Mouse (Mus musculus): ENCODE data around the gene Faf1.

Faf1 gene

DNA sequence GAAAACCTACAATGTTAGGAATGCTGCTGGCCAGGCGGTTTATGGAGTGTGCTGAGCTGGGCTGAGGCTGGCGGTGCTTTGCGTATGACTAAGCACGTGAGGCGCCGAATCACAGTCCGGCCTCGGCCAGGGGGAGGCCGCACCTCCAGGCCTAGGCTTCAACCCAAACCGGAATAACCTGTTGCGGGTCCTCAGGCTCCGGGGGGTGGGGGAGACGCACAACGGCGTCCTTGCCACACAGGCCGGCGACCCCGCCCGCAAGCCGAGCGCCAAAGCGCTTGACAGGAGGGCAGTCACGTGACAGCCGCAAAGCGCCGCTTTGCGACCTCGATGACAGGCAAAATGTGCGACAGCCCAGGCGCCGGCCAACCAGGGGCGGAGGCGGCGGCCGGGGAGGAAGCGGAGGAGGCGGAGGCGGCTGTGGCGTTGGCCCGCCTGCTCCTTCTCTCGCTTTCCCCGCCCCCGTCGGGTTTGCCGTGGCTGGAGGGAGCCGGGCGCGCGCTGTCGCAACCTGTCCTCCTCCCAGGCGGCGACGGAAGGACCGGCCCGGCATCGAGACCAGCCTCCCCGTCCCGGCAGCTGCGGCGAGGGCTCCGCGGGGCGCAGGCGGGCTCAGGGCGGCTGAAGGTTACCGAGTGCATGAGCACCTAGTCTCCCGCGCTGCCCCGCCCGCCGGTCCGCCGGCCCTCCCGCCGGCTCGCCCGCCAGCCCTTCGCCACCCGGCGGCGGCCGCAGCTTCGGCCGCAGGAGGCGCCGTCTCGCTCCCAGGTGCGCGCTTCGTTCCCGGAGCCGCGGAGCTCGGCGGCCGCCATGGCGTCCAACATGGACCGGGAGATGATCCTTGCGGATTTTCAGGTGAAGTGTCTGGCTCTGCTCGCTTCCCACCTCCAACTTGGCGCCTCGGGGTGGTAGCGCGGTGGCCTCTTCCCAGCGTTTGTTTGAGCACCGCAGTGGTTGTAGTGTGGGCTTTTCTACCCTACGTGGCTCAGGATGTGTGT, at the start of gene Faf1:
Gene Faf1, plus strand, starts transcription at position 371 of the 998 bp plus-strand sequence.
- DNase-seq (ENCODE audit: low spot score) = peak; percentile 93

- DNase-seq (ENCODE audit: low spot score) = no peak
These were observed 46.2 kb upstream of the Faf1 start for GRCm38 (mm10) chr4:109630215-109630614.

DNA sequence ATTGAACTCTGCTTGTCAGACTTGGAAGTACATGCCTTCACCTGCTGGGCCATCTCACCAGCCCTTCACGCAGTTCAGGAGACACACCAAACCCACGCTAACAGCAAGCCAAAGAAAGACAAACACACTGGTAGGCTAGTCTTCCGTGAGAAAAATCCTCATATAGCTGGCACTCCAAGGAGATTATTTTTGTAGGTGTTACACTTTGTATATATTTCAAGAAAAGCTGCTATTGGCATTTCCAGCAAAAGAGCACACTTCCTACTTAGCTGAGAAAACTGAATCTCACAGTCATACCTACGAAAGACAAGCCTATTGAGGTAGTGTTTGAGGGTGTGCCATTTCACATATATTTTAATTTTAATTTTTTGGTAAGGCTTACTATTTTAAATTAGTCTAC, 45.4 kb upstream of the Faf1 start:
- no peak for DNase-seq (ENCODE audit: low spot score)

DNA sequence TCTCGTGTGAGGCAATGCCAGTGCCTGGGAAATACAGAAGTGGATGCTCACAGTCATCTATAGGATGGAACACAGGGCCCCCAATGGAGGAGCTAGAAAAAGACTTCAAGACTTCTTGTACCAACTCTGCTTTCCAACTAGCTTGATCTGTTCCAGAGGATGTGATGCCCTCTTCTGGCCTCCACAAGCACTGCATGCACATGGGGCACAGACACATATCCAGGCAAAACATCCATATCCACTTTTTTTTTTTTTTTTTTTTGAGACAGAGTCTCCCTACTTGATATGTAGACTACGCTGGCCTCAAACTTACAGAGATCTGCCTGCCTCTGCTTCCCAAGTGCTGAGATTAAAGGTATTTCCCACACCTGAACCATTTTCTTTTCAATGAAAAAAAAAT, 41.4 kb upstream of the Faf1 start:
- DNase-seq (ENCODE audit: low spot score) = no peak

- no peak for DNase-seq (ENCODE audit: low spot score)
These were observed 37.0 kb upstream of the Faf1 start for GRCm38 (mm10) chr4:109639356-109639755.

DNA sequence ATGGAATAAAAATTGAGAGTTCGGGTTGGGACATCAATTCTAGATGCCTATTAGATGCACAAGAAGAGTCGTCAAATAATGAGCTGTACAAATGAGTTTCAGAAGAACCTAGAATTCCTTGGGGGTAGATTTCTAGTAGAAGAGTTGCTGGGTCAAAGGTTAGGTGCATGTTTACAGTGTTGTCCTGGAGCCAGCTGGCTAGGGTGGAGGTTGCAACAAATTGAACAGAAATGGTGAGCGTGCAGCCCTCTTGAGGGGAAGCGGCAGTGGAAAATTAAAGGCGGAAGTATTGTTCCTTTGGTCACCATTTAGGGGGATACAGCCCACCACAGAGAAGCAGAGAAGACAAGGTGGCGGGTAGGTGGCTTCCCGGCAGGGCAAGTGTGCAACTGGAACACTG, 36.2 kb upstream of the Faf1 start:
- DNase-seq (ENCODE audit: low spot score) = no peak

GRCm38 (mm10) chr4:109641451-109641850, 34.9 kb upstream of the Faf1 start:
- DNase-seq (ENCODE audit: low spot score) = no peak

DNA sequence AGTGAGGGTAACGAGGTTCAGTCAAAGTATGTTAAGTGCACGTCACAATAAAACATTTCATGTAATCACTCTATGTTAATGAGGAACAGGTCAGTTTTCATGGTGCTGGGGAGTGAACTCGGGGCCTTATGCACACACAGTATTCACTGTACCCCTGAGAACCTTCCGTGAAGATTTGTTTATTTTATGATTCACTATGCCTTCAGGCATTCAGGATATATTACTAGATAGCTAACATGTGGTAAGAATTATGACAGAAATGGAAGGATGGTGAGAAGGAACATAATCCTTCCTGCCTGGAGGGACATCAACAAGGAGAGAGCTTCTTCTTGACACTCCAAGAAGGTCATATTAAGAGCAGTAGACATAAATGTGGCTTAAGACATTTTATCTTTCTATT, 29.1 kb upstream of the Faf1 start:
- no peak for DNase-seq (ENCODE audit: low spot score)

GRCm38 (mm10) chr4:109649331-109649730, 27.1 kb upstream of the Faf1 start:
- DNase-seq (ENCODE audit: low spot score) = no peak

DNA sequence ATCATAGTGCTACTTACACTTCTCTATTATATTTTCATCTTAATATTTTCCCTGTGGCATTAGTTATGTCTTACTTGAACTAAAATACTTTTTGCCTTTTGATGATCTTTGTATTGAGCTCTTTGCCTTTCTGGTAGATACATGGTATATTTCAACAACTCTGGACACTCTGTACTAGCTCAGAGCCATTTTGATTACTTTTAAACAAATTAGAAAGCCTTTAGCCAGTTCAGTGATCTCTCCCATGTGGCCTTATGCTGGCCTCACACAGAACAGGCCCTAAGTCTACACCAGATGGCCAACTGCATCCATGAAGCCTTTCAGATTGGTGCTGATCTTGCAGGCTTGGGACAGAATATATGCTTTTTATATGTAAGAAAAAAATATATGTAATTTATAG, 23.1 kb upstream of the Faf1 start:
- peak; percentile 26 for DNase-seq (ENCODE audit: low spot score)

DNA sequence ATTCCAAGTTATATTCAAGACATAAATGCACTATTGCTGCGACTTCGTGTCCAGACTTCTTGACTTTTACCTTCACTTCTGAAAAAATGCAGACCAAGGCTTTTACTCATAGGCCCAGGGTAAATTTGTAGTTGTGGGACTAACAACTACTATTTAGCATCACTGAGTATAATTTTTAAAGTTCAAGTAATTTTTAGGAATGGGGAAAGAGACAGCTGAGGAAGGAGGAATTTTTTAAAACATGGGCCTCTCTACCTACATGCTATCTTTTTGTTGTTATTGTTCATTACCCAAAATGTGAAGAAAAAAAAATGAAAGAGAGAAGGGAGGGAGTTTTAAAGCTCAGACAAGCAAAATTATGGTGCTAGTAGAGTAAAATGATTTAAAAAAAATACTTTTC, 21.7 kb upstream of the Faf1 start:
- DNase-seq (ENCODE audit: low spot score) = no peak

DNA sequence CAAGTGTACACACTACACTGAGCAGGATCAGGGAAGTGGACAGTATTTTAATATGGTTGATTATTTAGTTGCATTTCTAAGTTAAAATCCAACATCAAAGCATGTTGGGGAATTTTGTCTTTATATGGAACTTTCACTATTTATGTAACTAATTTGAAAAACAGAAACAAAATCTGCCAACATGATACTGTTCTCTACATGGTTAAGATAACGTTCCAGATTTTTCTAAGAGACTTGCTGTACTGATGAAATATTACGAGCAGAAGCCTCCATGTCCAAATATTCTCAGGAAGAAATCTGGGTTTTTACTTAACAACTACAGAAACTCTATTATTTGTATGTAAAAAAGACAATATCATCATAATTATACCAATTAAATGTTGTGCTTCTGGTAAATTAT, 20.6 kb upstream of the Faf1 start:
- DNase-seq (ENCODE audit: low spot score) = no peak

DNA sequence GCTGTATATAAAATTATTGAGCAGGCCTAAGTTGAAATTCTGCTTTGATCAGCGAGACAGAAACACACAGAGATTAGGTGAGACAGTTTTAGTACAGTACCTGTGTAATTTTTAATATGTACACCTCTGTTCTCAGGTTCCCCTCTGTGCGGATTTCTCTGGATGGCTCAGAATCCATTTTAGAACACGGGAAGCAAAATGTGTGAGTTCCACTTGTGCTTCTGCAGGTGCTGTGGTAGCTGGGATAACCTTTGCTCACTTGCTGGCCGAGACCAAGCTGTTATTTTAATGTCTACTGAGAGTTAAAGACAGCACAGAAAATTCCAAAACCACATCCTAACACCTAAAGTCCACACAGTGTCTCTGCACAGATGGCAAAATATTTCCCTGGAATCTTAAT, 20.1 kb upstream of the Faf1 start:
- no peak for DNase-seq (ENCODE audit: low spot score)

- no peak for DNase-seq (ENCODE audit: low spot score)
These were observed 19.2 kb upstream of the Faf1 start for GRCm38 (mm10) chr4:109657021-109657850.

- DNase-seq (ENCODE audit: low spot score) = no peak
These were observed 18.4 kb upstream of the Faf1 start for GRCm38 (mm10) chr4:109657851-109658500.

- DNase-seq (ENCODE audit: low spot score) = no peak
These were observed 17.6 kb upstream of the Faf1 start for GRCm38 (mm10) chr4:109658826-109659225.

DNA sequence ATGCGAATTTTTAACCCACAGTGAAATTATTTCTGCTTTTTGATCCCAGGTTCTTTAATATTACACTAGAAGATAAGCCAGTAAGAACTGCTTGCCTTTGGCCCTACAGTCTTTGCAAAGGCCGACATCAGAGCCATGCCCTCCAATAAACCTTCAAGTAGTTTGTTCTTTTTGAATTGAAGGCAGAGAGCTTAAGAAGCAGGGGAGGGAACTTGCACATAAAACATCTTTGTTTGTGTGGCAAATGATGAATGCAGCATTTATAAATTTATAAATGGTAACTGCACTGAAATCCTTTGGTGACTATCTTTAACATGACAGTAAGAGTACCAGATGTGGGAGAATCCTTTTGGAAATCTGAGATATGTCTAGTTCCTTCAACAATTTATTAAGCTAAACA, 16.8 kb upstream of the Faf1 start:
- no peak for DNase-seq (ENCODE audit: low spot score)

DNA sequence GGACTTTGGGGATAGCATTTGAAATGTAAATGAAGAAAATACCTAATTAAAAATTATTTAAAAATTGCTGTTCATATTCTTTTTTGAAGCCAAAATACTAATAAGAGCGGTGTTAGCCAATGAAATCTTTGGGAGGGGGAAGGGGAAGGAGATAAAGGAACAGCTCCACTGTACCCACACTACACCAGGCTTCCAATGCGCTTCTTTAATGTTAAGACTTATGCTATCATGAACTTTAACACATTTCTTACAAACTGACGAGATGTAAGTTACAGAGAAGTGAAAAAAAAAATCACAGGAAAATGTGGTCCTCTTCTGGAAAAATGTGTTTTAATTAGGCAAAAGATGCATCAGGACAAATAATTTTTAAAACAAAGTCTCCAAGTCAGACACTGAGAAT, 15.8 kb upstream of the Faf1 start:
- no peak for DNase-seq (ENCODE audit: low spot score)

DNA sequence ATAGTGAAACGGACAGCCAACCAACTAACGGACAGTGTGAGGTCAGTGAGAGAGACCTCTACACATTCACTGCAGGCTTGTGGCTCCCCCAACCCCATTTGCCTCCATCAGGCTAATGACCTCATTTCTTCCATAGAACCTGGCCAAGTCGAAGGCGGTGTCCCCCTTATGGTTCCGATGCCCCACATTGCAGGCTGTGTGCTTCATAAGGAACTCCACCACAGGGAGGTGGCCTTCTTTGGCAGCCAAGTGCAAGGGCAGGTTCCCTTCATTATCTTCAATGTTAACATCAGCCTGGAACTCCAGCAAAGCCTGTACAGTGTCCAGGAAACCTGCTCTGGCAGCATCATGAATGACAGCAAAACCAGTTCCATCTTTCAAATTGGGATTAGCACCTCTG, 15.2 kb upstream of the Faf1 start:
- no peak for DNase-seq (ENCODE audit: low spot score)

DNA sequence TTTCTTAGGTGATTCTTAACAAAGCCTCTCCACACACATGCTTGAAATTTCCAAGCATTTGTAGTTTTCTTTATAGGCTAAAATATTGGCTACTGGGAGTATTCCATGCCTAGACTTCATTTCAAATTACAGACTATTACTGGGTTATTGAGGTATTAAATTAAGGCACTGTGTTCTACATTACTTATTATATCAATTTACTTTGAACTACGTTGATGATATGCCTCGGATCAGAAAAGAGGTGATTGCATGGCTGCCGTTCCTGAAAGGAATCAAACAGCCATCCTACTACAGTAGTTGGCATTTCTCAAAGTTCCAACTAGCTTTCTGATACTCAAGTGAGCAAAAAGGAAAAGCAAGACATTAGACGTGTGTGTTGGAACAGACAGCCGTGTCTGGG, 14.1 kb upstream of the Faf1 start:
- DNase-seq (ENCODE audit: low spot score) = no peak

GRCm38 (mm10) chr4:109664091-109664490, 12.3 kb upstream of the Faf1 start:
- DNase-seq (ENCODE audit: low spot score) = no peak
